Mouse (Mus musculus) embryonic stem cell, embryonic (primary cell): Measurements from ENCODE around the gene Cpsf4l.

Experiments
- CTCF ChIA-PET, 4 experiments: fragments of 300-600 bp in 2 of 4; fragments of 350-600 bp in 2 of 4; sonication (Branson Sonifier 250); formaldehyde crosslinking; loops; one replicate each; lab custom pipeline; 2022; ENCODE audit warnings: inconsistent platforms in 2 of 4; lab: Charles Lee
- POLR2A ChIA-PET, 4 experiments: fragments of 300-600 bp in 2 of 4; fragments of 350-600 bp in 2 of 4; sonication (Branson Sonifier 250); formaldehyde crosslinking; loops; one replicate each; lab custom pipeline; 2022; ENCODE audit warnings: antibody characterized with exemption in 4 of 4, inconsistent platforms in 1 of 4; lab: Charles Lee

The Cpsf4l gene

DNA sequence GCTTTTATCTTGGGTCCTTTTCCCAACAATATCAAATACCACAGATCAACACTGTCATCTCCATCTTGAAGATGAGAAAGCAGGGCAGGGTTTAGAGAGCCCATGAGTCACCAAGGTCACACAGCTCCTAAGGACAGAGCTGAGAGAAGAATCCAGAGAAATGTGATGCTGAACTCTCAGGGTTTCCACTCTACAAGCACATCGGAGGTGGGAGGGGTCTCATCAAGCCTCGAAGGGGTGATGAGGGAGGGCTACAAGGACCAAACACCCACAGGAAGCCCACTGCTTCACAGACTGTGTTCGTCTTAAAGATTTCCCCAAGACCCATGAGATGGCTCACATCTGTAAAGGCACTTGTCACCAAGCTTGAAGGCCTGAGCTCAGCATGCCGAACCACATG lies 36.1 kb upstream of the Cpsf4l start:
- POLR2A ChIA-PET = interaction anchor here in 3 of 4 experiments (0.6 to 5.5 kb wide), 8 partner anchors 15 to 62 kb away, joined by 3 to 52 read pairs (median 3); partner anchors contain the start of genes Cpsf4l (in 1 of the 3) and D11Wsu47e (in 1 of the 3)
- CTCF ChIA-PET = interaction anchor here in 1 of 4 experiments (1.1 to 1.6 kb wide), 2 partner anchors 31 to 65 kb away, joined by 4 to 7 read pairs; no protein-coding TSS in a partner anchor

DNA sequence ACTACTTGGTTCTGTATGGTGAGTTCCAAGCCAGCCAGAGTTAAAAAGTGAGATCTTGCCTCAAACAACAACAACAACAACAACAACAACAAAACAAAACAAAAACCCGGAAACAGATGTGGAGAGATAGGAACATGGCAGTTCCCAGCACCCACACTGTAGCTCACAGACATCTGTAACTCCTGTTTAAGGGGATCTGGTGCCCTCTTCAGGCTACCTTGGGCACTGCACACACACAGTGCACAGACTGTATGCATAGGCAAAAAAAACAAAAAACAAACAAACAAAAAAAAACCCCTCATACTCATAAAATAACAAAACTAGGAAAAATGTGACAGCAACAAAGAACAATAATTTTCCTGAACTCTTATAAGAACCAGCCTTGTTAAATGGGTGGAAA lies 33.2 kb upstream of the Cpsf4l start:
- ChIA-PET CTCF (interaction anchor here (0.6 to 1.6 kb wide), 25 partner anchors 8 to 1524 kb away, joined by 3 to 8 read pairs (median 3); partner anchors contain the start of genes Cdc42ep4 (in 1 of the 4), Cog1 (in 1 of the 4) and Cpsf4l (in 1 of the 4)), POLR2A (interaction anchor here (0.5 to 3.0 kb wide), 23 partner anchors 8 to 572 kb away, joined by 3 to 22 read pairs (median 4); partner anchors contain the start of genes Cdc42ep4 (in 2 of the 4) and Cpsf4l (in 2 of the 4))

DNA sequence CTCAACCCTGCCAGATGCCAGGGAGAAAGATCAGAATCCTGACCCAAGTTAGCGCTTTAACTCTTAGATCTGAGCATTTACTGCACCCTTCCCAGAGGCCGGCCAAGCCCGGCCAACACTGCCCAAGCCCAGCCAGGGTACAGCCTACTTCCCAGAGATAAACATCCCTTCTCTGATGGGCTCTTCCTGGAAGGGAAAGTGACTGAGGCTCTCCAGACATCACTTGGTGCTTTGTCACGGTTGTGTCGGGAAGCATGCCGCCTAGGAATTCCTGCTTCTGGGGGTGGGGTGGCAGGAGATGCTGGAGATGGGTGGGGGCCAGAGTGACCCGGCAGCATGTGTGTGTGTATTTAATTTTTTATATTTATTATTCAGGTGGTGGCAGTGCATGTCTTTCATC lies 30.3 kb upstream of the Cpsf4l start:
- CTCF ChIA-PET = interaction anchor here in 1 of 4 experiments (2.3 kb wide), 1 partner anchor 71 kb away, joined by 8 read pairs; no protein-coding TSS in a partner anchor
- POLR2A ChIA-PET = interaction anchor here in 3 of 4 experiments (1.1 to 3.3 kb wide), 10 partner anchors 9 to 56 kb away, joined by 3 to 70 read pairs (median 21); partner anchors contain the start of genes Cpsf4l (in 2 of the 3), Cdc42ep4 (in 1 of the 3), D11Wsu47e (in 1 of the 3) and Fam104a (in 1 of the 3)

DNA sequence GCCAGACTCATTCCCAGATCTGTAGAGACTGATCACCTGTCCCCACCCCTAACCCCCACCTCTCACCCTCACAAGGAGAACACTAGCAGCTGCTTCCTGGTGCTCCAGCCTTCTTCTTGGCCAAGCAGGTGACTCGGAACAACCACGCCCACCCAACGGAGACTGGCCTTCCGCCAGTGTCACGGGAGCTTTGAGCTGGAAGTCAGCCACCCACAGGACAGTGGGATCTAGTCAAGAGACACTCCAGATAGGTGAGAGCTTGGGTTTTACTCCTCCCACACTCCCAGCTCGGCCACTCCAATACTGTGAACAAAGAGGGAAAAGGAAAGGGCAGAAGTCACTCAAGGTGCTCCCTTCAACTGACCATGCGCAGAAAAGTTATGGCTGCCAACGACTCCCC lies 29.4 kb upstream of the Cpsf4l start:
- POLR2A ChIA-PET = interaction anchor here (0.5 to 3.3 kb wide), 45 partner anchors 9 to 955 kb away, joined by 3 to 70 read pairs (median 4); partner anchors contain the start of genes Cdc42ep4 (in 3 of the 4), Cpsf4l (in 3 of the 4), D11Wsu47e (in 1 of the 4) and Fam104a (in 1 of the 4)
- CTCF ChIA-PET = interaction anchor here (0.6 to 2.3 kb wide), 12 partner anchors 9 to 478 kb away, joined by 3 to 8 read pairs (median 4); partner anchors contain the start of gene Cdc42ep4 (in 2 of the 4)

DNA sequence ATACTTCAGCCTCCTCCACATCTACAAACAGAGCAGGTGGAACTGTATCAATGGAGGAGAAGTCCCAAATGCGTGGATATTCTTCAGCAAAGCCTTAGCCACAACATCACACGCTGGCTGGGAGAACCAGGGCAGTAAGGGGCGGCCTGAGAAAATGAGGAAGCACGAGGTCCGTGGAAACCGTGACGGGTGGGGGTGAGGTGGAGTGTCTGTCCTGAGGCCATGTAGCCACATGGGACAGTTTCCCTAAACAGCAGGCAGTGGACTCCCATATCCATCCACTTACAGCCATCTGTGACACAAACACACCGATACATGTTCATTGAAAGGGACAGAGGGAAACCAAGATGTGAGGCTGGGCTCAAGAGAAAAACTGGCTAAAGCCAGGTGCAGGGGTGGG lies 28.1 kb upstream of the Cpsf4l start:
- POLR2A ChIA-PET = interaction anchor here in 3 of 4 experiments (0.7 to 3.3 kb wide), 12 partner anchors 8 to 51 kb away, joined by 3 to 70 read pairs (median 18); partner anchors contain the start of genes Cdc42ep4 (in 2 of the 3) and Cpsf4l (in 1 of the 3)
- CTCF ChIA-PET = interaction anchor here in 2 of 4 experiments (1.2 to 2.3 kb wide), 4 partner anchors 8 to 74 kb away, joined by 3 to 8 read pairs (median 4); no protein-coding TSS in a partner anchor

DNA sequence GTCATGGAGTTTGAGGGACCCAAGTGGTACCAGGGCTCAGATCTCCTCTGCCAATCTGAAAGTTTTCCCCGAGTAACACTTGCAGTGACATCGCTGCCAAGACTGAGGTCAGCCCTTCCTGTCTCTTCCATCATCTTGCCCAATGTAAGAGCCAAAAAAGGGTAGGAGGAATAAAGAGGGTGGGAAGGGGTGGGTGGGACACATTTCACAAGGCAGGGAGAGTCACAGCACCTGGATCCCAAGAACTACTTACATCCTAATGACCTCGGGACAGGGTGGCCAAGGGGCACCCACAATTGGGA lies 27.7 kb upstream of the Cpsf4l start:
- CTCF ChIA-PET = no interaction called here
- POLR2A ChIA-PET = interaction anchor here in 2 of 4 experiments (1.1 to 3.3 kb wide), 6 partner anchors 9 to 14 kb away, joined by 3 to 70 read pairs (median 26); partner anchors contain the start of gene Cdc42ep4 (in 2 of the 2)

DNA sequence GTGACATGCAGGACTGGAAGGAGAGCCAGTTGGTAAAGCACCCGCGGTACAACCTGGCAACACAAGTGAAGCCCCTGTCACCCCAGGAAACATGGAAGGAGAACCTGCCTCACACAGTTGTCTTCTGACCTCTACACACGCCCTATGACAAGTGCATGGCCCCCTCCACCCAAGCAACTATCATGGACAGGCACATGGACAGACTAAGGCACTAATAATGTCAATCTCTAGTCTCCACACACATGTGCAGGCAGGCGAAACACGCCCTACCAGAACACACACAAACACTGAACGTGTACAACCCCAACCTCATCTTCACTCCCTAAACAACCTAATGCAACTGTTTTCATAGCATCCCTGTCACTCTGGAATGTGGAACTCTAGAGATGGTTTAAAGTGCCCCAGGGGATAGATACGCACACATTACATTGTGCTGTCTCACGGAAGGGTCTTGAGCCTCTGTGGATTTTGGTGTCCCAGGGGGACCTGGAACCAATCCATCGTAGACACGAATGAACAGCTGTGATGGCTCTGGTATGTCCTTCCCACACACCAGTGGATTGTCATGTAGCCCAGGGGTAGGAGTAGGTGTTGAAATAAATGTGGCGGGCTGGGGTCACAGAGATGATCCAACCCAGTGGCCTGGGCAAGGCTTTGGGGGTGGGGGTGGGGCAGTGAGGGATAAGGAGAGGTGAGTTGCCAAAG lies 27.2 kb upstream of the Cpsf4l start:
- POLR2A ChIA-PET = interaction anchor here in 1 of 4 experiments (2.9 to 3.3 kb wide), 2 partner anchors 8 to 12 kb away, joined by 26 to 31 read pairs; no protein-coding TSS in a partner anchor
- CTCF ChIA-PET = no interaction called here

DNA sequence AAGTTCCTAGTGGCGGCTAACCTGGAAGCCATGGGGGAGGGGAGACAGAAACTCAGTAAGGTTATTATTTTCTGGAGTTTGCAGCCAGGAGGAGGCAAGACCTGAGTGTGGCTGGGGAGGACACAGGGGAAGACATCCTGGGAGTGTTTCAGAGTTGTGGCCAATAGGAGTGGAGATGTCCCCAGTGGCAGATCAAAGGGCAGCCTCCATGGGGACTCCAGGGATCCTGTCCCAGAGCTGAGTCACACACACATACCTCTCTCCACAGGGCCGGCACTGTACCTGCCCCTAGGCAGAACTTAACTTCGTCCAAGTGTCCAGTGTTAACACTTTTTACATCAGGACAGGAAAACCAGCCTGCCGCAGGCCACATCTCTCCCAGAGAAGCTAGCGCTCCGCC lies 25.3 kb upstream of the Cpsf4l start:
- ChIA-PET CTCF (interaction anchor here in 1 of 4 experiments (1.0 kb wide), 1 partner anchor 75 kb away, joined by 4 read pairs; no protein-coding TSS in a partner anchor), POLR2A (interaction anchor here in 3 of 4 experiments (1.0 to 3.1 kb wide), 6 partner anchors 12 to 76 kb away, joined by 3 to 15 read pairs (median 8); partner anchors contain the start of genes Cdc42ep4 (in 2 of the 3) and Cpsf4l (in 2 of the 3))

DNA sequence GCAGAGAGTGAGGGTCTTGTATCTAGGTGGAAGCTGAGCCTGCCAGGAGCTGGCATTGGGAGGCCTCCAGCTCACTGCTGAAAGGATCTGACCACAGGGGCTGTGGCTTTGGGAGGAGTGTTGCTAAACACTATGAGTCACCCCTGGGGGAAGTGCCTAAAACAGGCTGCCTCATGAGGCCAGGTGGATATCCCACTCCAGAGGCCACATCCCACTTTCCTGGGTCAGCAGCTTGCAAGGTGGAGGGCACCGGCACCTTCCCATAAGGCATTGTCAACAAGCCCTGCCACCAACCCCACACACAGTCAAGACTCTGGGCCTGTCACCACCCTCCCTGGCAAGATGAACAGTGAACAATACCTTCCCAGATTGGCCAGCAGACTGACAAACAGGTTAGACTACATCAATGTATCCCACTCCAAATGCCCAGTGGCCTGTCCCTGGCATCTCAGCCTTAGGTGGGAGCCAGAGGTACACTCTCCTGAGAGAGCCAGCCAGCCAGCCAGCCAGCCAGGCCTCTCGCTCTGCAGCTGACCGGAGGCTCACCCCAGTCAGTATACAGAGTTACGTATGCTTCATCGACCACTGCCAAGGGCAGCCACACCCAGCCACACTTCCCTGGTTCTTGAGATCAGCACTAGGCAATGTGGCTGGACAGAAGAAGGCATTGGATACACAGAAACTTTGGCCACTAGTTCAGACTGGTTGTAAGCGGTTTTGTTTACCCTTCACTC lies 24.0 kb upstream of the Cpsf4l start:
- CTCF ChIA-PET = interaction anchor here in 2 of 4 experiments (0.6 to 1.4 kb wide), 4 partner anchors 17 to 78 kb away, joined by 3 to 7 read pairs (median 6); no protein-coding TSS in a partner anchor
- POLR2A ChIA-PET = interaction anchor here in 3 of 4 experiments (0.7 to 3.1 kb wide), 14 partner anchors 11 to 78 kb away, joined by 3 to 15 read pairs (median 6); partner anchors contain the start of genes Cdc42ep4 (in 2 of the 3) and Cpsf4l (in 2 of the 3)

DNA sequence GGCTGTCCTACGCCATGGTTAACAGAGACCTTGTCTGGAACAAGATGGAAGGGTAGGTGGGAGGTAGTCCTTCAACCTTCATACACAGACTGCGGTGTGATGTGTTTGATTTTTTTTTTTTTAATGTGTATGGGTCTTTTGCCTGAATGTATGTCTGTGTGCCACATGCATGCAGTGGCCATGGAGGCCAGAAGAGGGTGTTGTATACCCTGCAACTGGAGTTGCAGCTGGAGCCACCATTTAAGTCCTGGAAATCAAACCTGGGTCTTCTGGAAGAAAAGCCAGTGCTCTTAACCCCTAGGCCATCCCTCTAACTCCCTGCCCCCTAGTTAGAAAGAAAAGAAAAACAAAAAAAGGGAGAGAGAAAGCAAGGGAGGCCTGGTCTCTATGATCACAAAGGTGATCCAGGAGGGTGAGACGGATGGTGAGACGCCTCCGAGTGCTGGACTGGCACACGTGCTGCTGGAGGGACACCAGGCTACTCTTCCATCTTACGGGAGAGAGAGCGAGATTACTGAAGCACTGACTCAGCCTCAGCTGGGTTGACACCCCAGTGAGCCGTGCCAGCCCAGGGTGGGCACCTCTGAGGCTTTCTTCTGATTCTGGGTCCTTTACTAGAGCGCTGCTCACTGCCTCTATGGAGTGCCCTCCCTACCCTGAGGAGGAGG lies 22.3 kb upstream of the Cpsf4l start:
- ChIA-PET CTCF (interaction anchor here in 2 of 4 experiments (1.0 to 1.3 kb wide), 2 partner anchors 79 kb away, joined by 3 read pairs; no protein-coding TSS in a partner anchor), POLR2A (interaction anchor here in 3 of 4 experiments (0.7 to 6.5 kb wide), 8 partner anchors 11 to 75 kb away, joined by 3 to 76 read pairs (median 4); partner anchors contain the start of genes Cdc42ep4 (in 2 of the 3) and Cpsf4l (in 1 of the 3))

DNA sequence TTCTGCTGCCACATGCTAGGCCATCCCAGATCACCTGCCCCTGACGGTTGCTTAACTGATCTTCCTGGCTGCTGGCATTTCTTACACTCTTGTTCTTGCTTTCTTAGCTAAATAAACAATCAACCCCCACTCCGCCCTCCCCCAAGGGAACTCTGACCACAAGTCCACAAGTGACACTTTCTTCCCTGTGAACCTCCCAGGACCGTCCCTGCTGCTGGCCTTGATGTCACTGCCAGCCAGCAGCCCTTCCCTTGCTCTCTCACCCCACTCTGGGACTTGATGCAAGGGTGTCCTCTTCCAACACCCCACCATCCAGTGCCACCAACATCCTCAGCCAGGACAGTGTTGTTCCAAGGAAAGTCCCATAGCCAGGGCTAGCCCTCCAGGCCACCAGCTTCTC lies 21.1 kb upstream of the Cpsf4l start:
- ChIA-PET POLR2A (interaction anchor here in 3 of 4 experiments (0.7 to 7.1 kb wide), 13 partner anchors 8 to 22 kb away, joined by 3 to 76 read pairs (median 10); partner anchors contain the start of genes Cdc42ep4 (in 3 of the 3) and Cpsf4l (in 3 of the 3)), CTCF (interaction anchor here in 2 of 4 experiments (1.0 to 1.3 kb wide), 4 partner anchors 12 to 80 kb away, joined by 3 to 5 read pairs (median 4); partner anchors contain the start of gene Cdc42ep4 (in 1 of the 2))

DNA sequence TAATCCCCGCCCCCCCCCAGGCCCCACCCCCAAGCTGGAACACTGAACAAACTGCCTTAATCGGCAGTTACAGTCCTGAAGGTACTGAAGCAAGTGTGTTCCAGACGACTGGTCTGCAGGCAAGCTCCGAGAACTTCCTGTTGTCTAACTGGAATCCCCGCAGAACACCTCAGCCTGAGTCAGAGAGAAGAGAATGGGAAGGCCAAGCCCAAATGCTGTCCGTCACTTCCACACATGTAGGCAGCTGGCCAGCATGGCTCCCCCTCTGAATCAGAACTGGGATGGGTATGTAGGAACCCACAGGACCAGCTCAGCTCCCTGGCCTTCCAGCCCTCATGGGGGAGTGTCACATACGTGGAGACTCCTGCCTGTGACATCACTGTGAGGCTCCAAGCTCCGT lies 20.1 kb upstream of the Cpsf4l start:
- ChIA-PET POLR2A (interaction anchor here (0.5 to 7.1 kb wide), 28 partner anchors 8 to 81 kb away, joined by 3 to 76 read pairs (median 4); partner anchors contain the start of genes Cdc42ep4 (in 4 of the 4), Cpsf4l (in 3 of the 4), D11Wsu47e (in 1 of the 4) and Fam104a (in 1 of the 4)), CTCF (interaction anchor here in 3 of 4 experiments (0.6 to 3.7 kb wide), 8 partner anchors 9 to 81 kb away, joined by 3 to 18 read pairs (median 4); partner anchors contain the start of gene Cdc42ep4 (in 1 of the 3))

DNA sequence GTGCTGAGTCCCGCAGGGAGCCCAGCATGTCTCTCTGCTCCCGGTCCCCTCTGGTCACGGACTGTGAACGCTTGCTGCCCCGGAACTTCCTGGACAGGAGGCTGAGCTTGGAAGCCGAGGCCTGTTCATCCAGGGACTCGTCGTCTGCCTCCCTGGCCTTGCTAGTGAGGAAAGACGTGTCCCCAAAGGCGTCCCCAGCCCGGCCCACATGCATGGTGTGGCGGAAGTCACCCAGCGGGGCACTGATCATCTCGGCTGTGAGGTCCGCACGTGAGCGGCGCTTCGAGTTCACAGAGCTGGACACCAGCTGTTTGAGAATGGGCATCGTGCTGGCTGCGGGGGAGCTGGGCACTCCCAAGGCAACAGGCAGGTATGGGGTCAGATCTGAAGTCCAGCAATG lies 19.4 kb upstream of the Cpsf4l start:
- CTCF ChIA-PET = interaction anchor here (0.6 to 3.7 kb wide), 11 partner anchors 10 to 104 kb away, joined by 3 to 18 read pairs (median 4); no protein-coding TSS in a partner anchor
- POLR2A ChIA-PET = interaction anchor here (0.5 to 7.1 kb wide), 26 partner anchors 9 to 414 kb away, joined by 3 to 76 read pairs (median 4); partner anchors contain the start of genes Cdc42ep4 (in 4 of the 4), Cpsf4l (in 2 of the 4), D11Wsu47e (in 1 of the 4) and Fam104a (in 1 of the 4)

DNA sequence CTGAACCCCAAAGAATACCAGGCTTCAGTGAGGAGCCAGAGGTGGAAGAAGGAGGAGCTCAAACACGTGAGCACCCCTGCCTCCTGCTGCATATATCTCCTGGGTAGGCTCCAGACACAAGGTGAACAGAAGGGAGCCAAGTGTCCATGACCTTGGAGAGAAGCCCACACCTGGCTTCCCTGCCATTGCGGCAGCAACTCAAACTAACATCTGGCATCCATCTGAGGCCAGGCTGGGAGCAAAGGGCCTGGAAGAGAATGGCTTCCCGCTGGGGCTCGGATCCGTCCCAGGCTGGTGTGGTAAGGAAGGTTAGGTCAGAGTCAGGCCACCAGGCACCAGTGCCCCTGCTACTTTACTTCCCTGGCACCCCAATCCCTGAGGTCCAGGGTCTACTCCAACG lies 18.2 kb upstream of the Cpsf4l start:
- CTCF ChIA-PET = interaction anchor here in 2 of 4 experiments (1.5 to 3.7 kb wide), 5 partner anchors 13 to 84 kb away, joined by 4 to 18 read pairs (median 5); no protein-coding TSS in a partner anchor
- POLR2A ChIA-PET = interaction anchor here in 3 of 4 experiments (0.5 to 7.1 kb wide), 30 partner anchors 10 to 1349 kb away, joined by 3 to 76 read pairs (median 5); partner anchors contain the start of genes Cdc42ep4 (in 3 of the 3), Cpsf4l (in 3 of the 3), D11Wsu47e (in 2 of the 3) and Fam104a (in 2 of the 3)

DNA sequence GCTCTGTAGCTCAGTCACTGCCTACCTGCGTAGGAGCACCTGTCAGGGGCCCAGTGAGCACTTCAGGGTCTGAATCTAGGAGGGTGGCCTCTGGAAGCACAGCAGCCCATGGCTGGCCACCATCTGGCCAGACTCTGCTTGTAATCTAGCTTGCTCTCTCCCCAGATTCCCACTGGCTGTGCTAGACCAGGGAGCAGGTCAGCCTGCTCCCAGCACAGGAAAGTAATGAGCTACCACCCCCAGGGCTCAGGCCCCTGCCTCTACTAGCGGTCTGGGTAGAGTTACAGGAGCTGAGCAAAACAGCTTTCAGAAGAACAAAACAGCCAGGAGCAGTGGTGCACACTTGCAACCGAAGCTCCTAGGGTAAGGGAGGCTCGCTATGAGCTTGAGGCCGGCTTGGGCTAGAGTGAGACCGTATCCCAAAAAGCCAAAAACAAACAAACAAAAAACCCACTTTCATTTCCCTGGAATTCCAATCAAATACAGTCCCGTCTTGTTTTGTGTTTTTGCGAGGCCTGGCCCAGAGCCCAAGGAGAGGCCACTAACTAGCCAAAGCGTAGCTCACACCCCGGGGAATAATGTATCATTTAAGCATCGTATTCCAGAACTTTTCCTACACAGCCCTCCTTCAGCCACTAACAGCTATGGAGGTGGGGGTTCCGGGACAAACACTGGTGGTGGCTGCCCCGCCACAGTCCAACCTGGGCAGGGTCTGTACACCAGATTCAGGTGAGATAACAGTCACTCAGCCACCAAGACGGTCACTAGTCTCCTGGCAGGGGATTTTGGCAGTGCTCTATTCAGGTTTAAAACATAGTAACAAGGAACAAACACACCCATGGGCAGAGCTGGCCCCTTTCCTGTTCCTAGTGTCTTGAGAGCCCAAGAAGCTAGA lies 17.4 kb upstream of the Cpsf4l start:
- POLR2A ChIA-PET = interaction anchor here (0.5 to 7.1 kb wide), 33 partner anchors 9 to 1348 kb away, joined by 3 to 76 read pairs (median 5); partner anchors contain the start of genes Cpsf4l (in 3 of the 4), Cdc42ep4 (in 2 of the 4), D11Wsu47e (in 2 of the 4) and Fam104a (in 2 of the 4)
- CTCF ChIA-PET = interaction anchor here in 3 of 4 experiments (0.6 to 3.7 kb wide), 6 partner anchors 12 to 727 kb away, joined by 3 to 18 read pairs (median 4); no protein-coding TSS in a partner anchor
